ENCODE assay signal across 8 mouse cellular contexts in the genomic region with DNA sequence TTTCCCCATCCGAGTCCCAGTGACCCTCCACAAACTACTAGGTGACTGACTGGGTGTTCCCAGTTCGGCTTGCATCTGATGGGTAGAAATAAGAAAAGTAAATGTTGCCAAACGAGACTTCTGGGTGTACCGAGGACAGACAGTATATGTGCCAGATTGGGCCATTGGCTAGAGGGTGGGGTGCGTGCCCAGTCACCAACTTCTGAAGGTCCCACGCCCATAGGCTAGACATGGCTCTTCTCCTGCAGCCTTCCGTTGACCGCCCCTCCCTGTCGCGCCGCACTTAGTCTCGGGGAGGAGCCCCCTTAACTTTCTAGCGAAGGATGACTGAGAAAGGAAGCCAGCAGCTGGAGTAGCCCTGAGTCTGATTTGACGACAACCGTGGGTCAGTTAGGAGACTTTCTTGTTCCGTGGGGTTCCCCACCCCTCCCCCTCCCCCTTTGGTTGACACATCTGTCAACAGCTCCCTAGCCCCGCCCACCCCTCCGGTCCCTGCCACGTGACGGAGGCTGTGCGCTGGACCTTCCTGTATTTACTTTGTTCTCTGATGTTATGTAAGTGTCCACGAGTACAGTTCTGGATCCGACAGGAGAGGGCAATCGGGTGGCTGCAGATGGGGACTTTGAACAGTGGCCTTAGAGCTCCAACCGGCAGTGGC. TPM values are rescaled to one million over a fixed set of nuclear protein-coding genes. Genes with fewer than 3 reads are reported as not detected.
DNase-seq lines count a peak whose midpoint lies in the region; ATAC-seq lines count a peak whose summit lies in the region.

No protein-coding gene starts in this region.

- peaks cover 16% of the 10 kb centered on the region for H3K4me1 ChIP-seq in hindbrain, embryonic 14.5 days (replicated peaks; ENCODE audit: control insufficient read depth, insufficient read depth, low read length)

- peak overlapping the region; percentile 88 for H3K4me3 ChIP-seq in hindbrain, embryonic 14.5 days (replicated peaks; ENCODE audit: low read length)

- no peaks in the 10 kb centered on the region for H3K9me3 ChIP-seq in hindbrain, embryonic 14.5 days (ENCODE audit: control insufficient read depth, low read length)

- ATAC-seq in hindbrain, embryonic 14.5 days (ENCODE audit: low FRiP score), result peak; percentile 26; the same call in 1 of the 2 replicates

- no peaks in the 10 kb centered on the region for H3K27me3 ChIP-seq in hindbrain, embryonic 14.5 days (ENCODE audit: control insufficient read depth, insufficient read depth, low read length)

- H3K4me2 ChIP-seq in hindbrain, embryonic 14.5 days (replicated peaks), result peak overlapping the region; percentile 76

- WGBS in hindbrain, embryonic 14.5 days, result under 1% methylated on average over 25 of the region's 25 CpGs

- DNase-seq in T-cell, adult 2 months (ENCODE audit: low spot score), result peak; percentile 40
- peak; percentile 65 to 72 for DNase-seq in cerebellum, postnatal 14 days
- DNase-seq in frontal cortex, postnatal 25 days (ENCODE audit: low spot score in 2 of 2), result peak; percentile 48 to 68
- DNase-seq in hindbrain, embryonic 14.5 days (ENCODE audit: low spot score), result peak; percentile 66
- peak; percentile 77 for DNase-seq in left cerebral cortex, adult 11 months (ENCODE audit: low spot score)
- DNase-seq in lung, postnatal 36 days, result peak; percentile 97
- peak; percentile 87 for DNase-seq in retina, embryonic 14.5 days (ENCODE audit: low spot score)
- DNase-seq in thymus, postnatal 4 days, result peak; percentile 65

- H3K27ac ChIP-seq in hindbrain, embryonic 14.5 days, result peak overlapping the region; percentile 91

- peaks cover 31% of the 10 kb centered on the region for H3K36me3 ChIP-seq in hindbrain, embryonic 14.5 days (replicated peaks; ENCODE audit: control insufficient read depth, insufficient read depth)

- H3K9ac ChIP-seq in hindbrain, embryonic 14.5 days, result peak overlapping the region; percentile 95

RNA-seq across cellular contexts. Expression of a gene that starts 0.9 kb away (rescaled TPM):
- 66.6 and 79.8 TPM in 2 replicates for polyA plus RNA-seq in hindbrain, embryonic 14.5 days (2014; fragmentation: Nextera tagmentation; extraction: Ambion mirVana)

RNA-seq across cellular contexts. Expression of a gene that starts 47.0 kb away (rescaled TPM):
- polyA plus RNA-seq in hindbrain, embryonic 14.5 days (2014; fragmentation: Nextera tagmentation; extraction: Ambion mirVana), result 0.22 and 0.31 TPM in 2 replicates

RNA-seq across cellular contexts. Expression of a gene that starts 58.2 kb away (rescaled TPM):
- 0.07 TPM in 1 of 2 replicates, not detected in the other for polyA plus RNA-seq in hindbrain, embryonic 14.5 days (2014; fragmentation: Nextera tagmentation; extraction: Ambion mirVana)

Comparison
In these comparisons a context has a peak if more than half of its experiments do, and no peak if none do; other contexts are left out.
1. Peak in every context shown above with its lines: DNase-seq, ATAC-seq, H3K4me3 ChIP-seq and H3K27ac ChIP-seq.
2. DNase-seq: peak in every context shown above with its lines; median percentile 97 in lung, postnatal 36 days; 87 in retina, embryonic 14.5 days; 77 in left cerebral cortex, adult 11 months; 68 in cerebellum, postnatal 14 days; 66 in hindbrain, embryonic 14.5 days; 65 in thymus, postnatal 4 days; 58 in frontal cortex, postnatal 25 days; 40 in T-cell, adult 2 months.